Mouse (Mus musculus) heart, embryonic 16.5 days (tissue): ENCODE results near the gene Setd4. TPM values are rescaled to one million over a fixed set of nuclear protein-coding genes. Genes with fewer than 3 reads are reported as not detected.

Source experiments
- ATAC-seq: fragments of 200-750 bp; cut with Nextera tagmentation; replicated peaks from 2 replicates; pipeline ENCODE4 v1.8.0; 2017; ENCODE audit warnings: moderate number of reproducible peaks; ENCODE audit not compliant: insufficient read depth, low FRiP score; ENCODE audit errors: extremely low read depth
- H3K27ac ChIP-seq: fragments of 300-500 bp; sonication (generic); 2 replicates; pipeline ENCODE4 v1.5.1; 2014; ENCODE audit warnings: mild to moderate bottlenecking, low read length, control low read depth, moderate library complexity
- H3K27me3 ChIP-seq: fragments of 300-500 bp; sonication (generic); 2 replicates; pipeline ENCODE4 v1.6.1; 2014; ENCODE audit warnings: low read length, mixed read lengths; ENCODE audit not compliant: control insufficient read depth, insufficient read depth
- H3K36me3 ChIP-seq: fragments of 300-500 bp; sonication (generic); 2 replicates; pipeline ENCODE4 v1.6.1; 2014; ENCODE audit not compliant: control insufficient read depth, insufficient read depth
- H3K4me1 ChIP-seq: fragments of 300-500 bp; sonication (generic); 2 replicates; pipeline ENCODE4 v1.6.1; 2014; ENCODE audit warnings: low read length, mixed read lengths; ENCODE audit not compliant: control insufficient read depth, insufficient read depth
- H3K4me2 ChIP-seq: fragments of 300-500 bp; sonication (generic); 2 replicates; pipeline ENCODE4 v1.6.1; 2014; ENCODE audit warnings: low read depth, mild to moderate bottlenecking, control low read depth, low read length
- H3K4me3 ChIP-seq: fragments of 300-500 bp; sonication (generic); 2 replicates; pipeline ENCODE4 v1.5.1; 2014; ENCODE audit warnings: mild to moderate bottlenecking, control low read depth, low read length
- H3K9ac ChIP-seq: fragments of 300-500 bp; sonication (generic); 2 replicates; pipeline ENCODE4 v1.6.1; 2014; ENCODE audit warnings: low read length, control low read depth
- H3K9me3 ChIP-seq: fragments of 300-500 bp; sonication (generic); replicated peaks from 2 replicates; pipeline ENCODE4 v1.6.1; 2016; ENCODE audit warnings: low read length; ENCODE audit not compliant: control insufficient read depth
- WGBS: fragments of 180-500 bp; shearing (Covaris S2); extraction: QIAGEN DNeasy Blood & Tissue Kit; methylation state at CpG from one replicate; pipeline ENCODE4 v1.1.7; 2014; 5-methylcytosine and 5-hydroxymethylcytosine counted together
- polyA plus RNA-seq: library from polyadenylated mRNA; unstranded; fragments of >200 nt; fragmentation: Nextera tagmentation; extraction: Ambion mirVana; gene quantifications from 2 replicates; pipeline ENCODE4 v1.2.1, GENCODE M21; 2015

Setd4 gene
- polyA plus RNA-seq, 1 experiment from 2014 or later = 7.4 TPM

- Histone ChIP-seq H3K4me1 (no peaks in the 10 kb centered on the region), H3K27me3 (no peaks in the 10 kb centered on the region), H3K9ac (no peak overlapping the region), H3K4me3 (no peak overlapping the region), H3K36me3 (peaks cover 4% of the 10 kb centered on the region; the same call in 1 of the 2 replicates), H3K9me3 (no peaks in the 10 kb centered on the region), H3K27ac (no peak overlapping the region), H3K4me2 (no peak overlapping the region)
- 90% methylated on average over 4 of the region's 4 CpGs for WGBS
- no peak for ATAC-seq
Observed at GRCm38 (mm10) chr16:93610961-93611360, 7.1 kb upstream of the Setd4 start.

- ATAC-seq = no peak
- Histone ChIP-seq H3K36me3 (peaks cover 4% of the 10 kb centered on the region; the same call in 1 of the 2 replicates), H3K27ac (no peak overlapping the region), H3K27me3 (no peaks in the 10 kb centered on the region), H3K4me1 (peaks cover 1% of the 10 kb centered on the region; the same call in 1 of the 2 replicates), H3K9ac (no peak overlapping the region), H3K4me2 (no peak overlapping the region), H3K4me3 (no peak overlapping the region), H3K9me3 (no peaks in the 10 kb centered on the region)
- WGBS = 91% methylated on average over 4 of the region's 4 CpGs
Observed at GRCm38 (mm10) chr16:93609796-93610195, 5.9 kb upstream of the Setd4 start.

- Histone ChIP-seq H3K4me3 (no peak overlapping the region), H3K9ac (no peak overlapping the region)
- no peak for ATAC-seq
Observed at GRCm38 (mm10) chr16:93608731-93609130, 4.9 kb upstream of the Setd4 start.

GRCm38 (mm10) chr16:93607669-93608101, 3.8 kb upstream of the Setd4 start:
- peaks cover 9% of the 10 kb centered on the region for H3K4me1 ChIP-seq
- peak overlapping the region; percentile 86 for H3K4me2 ChIP-seq
- ATAC-seq = peak; percentile 53
- no peaks in the 10 kb centered on the region for H3K9me3 ChIP-seq
- peaks cover 4% of the 10 kb centered on the region; the same call in 1 of the 2 replicates for H3K36me3 ChIP-seq
- peak overlapping the region; percentile 76 for H3K27ac ChIP-seq
- H3K27me3 ChIP-seq = no peaks in the 10 kb centered on the region
- under 1% methylated on average over 32 of the region's 32 CpGs for WGBS
- peak overlapping the region; percentile 82 for H3K9ac ChIP-seq
- H3K4me3 ChIP-seq = peak overlapping the region; percentile 75

More at GRCm38 (mm10) chr16:93608731-93609130, 4.9 kb upstream of the Setd4 start:
- Histone ChIP-seq H3K4me2 (peak overlapping the region; percentile 86), H3K27me3 (no peaks in the 10 kb centered on the region), H3K4me1 (peaks cover 9% of the 10 kb centered on the region), H3K36me3 (peaks cover 4% of the 10 kb centered on the region; the same call in 1 of the 2 replicates), H3K9me3 (no peaks in the 10 kb centered on the region), H3K27ac (no peak overlapping the region)
- 76% methylated on average over 7 of the region's 8 CpGs for WGBS

- Histone ChIP-seq H3K4me1 (peaks cover 9% of the 10 kb centered on the region), H3K27me3 (no peaks in the 10 kb centered on the region), H3K4me3 (no peak overlapping the region), H3K27ac (no peak overlapping the region), H3K4me2 (no peak overlapping the region), H3K9me3 (no peaks in the 10 kb centered on the region), H3K36me3 (peaks cover 3% of the 10 kb centered on the region; the same call in 1 of the 2 replicates), H3K9ac (no peak overlapping the region)
- 84% methylated on average over 7 of the region's 7 CpGs for WGBS
- ATAC-seq = no peak
Observed at GRCm38 (mm10) chr16:93606146-93606545, 2.3 kb upstream of the Setd4 start.

GRCm38 (mm10) chr16:93605553-93605952, 1.7 kb upstream of the Setd4 start, which contains the start of gene Cbr1:
Cbr1 (plus strand) TSS chr16:93605853.
- Histone ChIP-seq H3K9me3 (no peaks in the 10 kb centered on the region), H3K36me3 (no peaks in the 10 kb centered on the region), H3K4me1 (peaks cover 9% of the 10 kb centered on the region), H3K4me3 (peak within 1 kb of the TSS; percentile 78), H3K4me2 (peak within 1 kb of the TSS; percentile 96), H3K27ac (no peak within 1 kb of the TSS), H3K9ac (peak within 1 kb of the TSS; percentile 85), H3K27me3 (no peaks in the 10 kb centered on the region)
- ATAC-seq = no peak
- WGBS = 73% methylated on average over 4 of the region's 4 CpGs

GRCm38 (mm10) chr16:93604481-93604969, 662 bp upstream of the Setd4 start:
- H3K9me3 ChIP-seq = no peaks in the 10 kb centered on the region
- peak overlapping the region; percentile 91; the same call in 1 of the 2 replicates for H3K27ac ChIP-seq
- H3K4me1 ChIP-seq = peaks cover 9% of the 10 kb centered on the region
- ATAC-seq = no peak
- peak overlapping the region; percentile 96 for H3K4me2 ChIP-seq
- no peaks in the 10 kb centered on the region for H3K27me3 ChIP-seq
- H3K36me3 ChIP-seq = no peaks in the 10 kb centered on the region
- 5% methylated on average over 16 of the region's 16 CpGs for WGBS
- H3K4me3 ChIP-seq = peak overlapping the region; percentile 78
- peak overlapping the region; percentile 85 for H3K9ac ChIP-seq

- no peak overlapping the region for H3K27ac ChIP-seq
- 86% methylated on average over 6 of the region's 6 CpGs for WGBS
- H3K9me3 ChIP-seq = no peaks in the 10 kb centered on the region
- H3K27me3 ChIP-seq = no peaks in the 10 kb centered on the region
- H3K36me3 ChIP-seq = peaks cover 12% of the 10 kb centered on the region
- H3K4me3 ChIP-seq = no peak overlapping the region
- peaks cover 4% of the 10 kb centered on the region for H3K4me1 ChIP-seq
- ATAC-seq = no peak
- no peak overlapping the region for H3K9ac ChIP-seq
- H3K4me2 ChIP-seq = no peak overlapping the region
Observed at GRCm38 (mm10) chr16:93599461-93599860, 4.4 kb downstream of the Setd4 start.

- Histone ChIP-seq H3K27ac (no peak overlapping the region), H3K36me3 (peaks cover 19% of the 10 kb centered on the region), H3K4me2 (no peak overlapping the region), H3K27me3 (no peaks in the 10 kb centered on the region), H3K9ac (no peak overlapping the region), H3K4me1 (no peaks in the 10 kb centered on the region), H3K9me3 (no peaks in the 10 kb centered on the region), H3K4me3 (no peak overlapping the region)
- WGBS = 88% methylated on average over 9 of the region's 9 CpGs
- ATAC-seq = no peak
Observed at GRCm38 (mm10) chr16:93597551-93597950, 6.3 kb downstream of the Setd4 start.
